Mouse (Mus musculus) liver, postnatal 0 days (tissue): Measurements from ENCODE around the gene Atrip.

ENCODE experiments used
- CTCF ChIP-seq: sonication (generic); IDR thresholded peaks from 2 replicates; pipeline ENCODE4 v1.5.1; 2016; ENCODE audit warnings: antibody characterized with exemption, low read depth
- EP300 ChIP-seq: IDR thresholded peaks from 2 replicates; pipeline ENCODE4 v1.6.1; 2016; ENCODE audit warnings: antibody characterized with exemption, low read depth, mild to moderate bottlenecking

DNA sequence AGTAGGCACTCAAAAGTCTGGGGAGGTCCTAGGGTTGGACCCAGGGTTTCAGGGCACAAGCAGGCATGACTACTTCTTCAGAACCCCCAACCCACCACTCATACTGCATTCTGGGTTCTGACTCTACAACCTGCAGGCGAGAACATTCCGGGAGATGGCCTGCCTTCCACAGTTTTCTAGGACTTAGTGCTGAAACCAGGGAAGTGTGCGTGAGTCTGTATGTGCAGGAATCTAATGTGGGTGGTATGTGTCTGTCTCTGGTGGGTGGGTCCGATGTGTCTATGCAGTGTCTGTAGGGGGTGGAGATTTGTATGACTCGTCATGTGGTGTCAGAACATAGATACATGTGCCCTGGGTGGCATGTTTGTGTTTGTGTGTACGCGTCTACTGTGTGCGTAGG is 24.4 kb upstream of the Atrip start:
- TF ChIP-seq CTCF: no peak
- no peak for TF ChIP-seq EP300
